Mouse (Mus musculus): Measurements from ENCODE around the gene Jkamp.
"Not testable (repeated sequence)": the region's sequence is repeated elsewhere in the genome, so short reads cannot be mapped to it uniquely, and the experiment has no call there.

Gene Jkamp

DNA sequence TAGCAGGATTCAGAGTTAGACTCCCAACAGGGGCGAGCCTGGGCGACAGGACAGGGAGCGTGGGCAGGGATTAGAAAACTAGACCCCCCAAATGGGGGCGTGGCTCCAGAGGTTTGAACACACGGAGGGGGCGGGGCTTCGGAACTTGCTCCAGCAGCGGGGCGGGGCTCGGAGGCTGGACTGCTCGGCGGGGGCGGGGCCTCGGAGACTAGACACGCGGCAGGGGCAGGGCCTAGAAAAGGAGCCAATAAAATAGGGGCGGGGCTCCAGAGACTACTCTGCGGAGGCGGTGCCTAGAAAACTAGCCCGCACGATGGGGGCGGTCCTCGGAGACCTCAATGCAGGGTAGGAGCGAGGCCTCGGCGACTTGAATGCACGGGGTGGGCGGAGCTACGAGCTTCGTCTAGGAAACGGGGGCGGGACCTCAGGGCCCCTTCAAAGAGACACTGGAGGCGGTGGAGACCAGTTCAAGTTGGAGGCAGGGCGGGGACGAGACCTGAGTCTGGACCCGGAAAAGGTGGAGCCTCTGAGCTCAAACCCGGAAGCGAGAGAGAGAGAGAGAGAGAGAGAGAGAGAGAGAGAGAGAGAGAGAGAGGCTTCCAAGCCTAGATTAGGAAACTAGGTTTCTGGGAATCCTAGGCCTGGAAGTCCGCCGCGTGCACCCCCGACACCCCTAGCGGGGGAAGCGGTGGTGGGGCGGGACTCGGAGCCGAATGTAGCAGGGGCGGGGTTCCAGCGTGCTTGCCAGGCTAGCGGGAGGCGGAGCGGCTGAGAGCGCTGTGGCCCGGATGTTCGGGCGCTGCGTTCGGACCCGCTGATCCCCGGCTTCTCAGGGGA, at the start of gene Jkamp, which contains the start of gene L3hypdh:
Jkamp (plus strand) TSS at position 261 of the 837 bp plus-strand sequence.
L3hypdh (minus strand) TSS at position 111 of the 837 bp plus-strand sequence.
- DNase-seq: peak; percentile 100

- DNase-seq: no peak
Observed at GRCm38 (mm10) chr12:72036097-72036661, 49.2 kb upstream of the Jkamp start.

DNA sequence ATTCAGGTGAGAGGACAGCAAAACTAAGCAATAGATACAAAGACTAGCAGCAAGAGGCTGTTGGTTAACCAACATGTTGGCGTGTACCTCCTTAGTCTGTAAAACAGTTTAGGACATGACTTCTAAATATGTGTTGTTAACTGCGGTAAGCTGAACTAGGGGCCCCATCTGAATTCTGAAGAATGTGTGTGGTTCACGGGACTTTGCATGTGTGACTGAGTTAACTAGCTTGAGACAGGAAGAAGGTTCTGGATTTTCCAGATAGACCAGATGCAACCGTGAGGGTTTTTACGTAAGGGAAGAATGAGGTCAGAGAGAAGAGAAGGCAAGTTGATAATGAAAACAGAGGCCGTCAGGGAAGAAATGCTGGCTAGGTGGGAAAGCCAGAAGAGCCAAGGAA, 48.3 kb upstream of the Jkamp start:
- no peak for DNase-seq

DNA sequence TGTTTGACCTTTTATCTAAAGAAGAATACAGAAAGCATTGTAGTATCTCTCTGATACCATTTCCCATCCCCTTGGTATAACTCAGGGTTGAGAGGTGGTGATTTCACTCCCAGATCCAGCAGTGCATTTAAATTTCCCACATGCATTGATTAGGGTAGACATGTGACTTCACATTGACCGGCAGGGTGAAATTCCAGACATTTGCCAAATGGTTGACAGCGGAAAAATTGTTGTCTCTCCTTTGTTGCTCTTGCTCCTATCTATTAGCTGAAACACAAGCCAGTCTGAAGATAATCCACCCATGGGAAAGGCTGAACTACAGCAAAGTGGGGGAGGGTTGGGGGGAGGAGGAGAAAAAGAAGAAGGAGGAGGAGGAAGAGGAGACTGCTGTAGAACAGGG, 46.5 kb upstream of the Jkamp start:
- no peak for DNase-seq

DNA sequence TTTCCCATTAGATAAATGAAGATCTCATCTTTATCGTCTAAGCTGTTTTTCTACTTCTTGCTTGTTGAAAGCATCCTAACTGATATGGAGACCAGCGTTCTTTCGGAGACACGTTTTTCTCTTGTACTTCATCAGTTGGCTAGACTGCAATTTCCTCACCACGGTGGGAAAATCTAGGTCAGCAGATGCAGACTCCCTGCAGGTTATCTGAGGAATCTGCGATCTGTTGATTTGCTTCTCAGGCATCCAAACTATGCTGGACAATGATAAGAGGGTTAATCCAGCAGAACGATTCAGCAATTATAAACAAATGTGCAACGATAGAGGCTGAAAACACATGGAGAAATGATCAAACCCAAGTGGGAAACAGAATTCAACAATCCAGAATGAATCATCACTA, 45.9 kb upstream of the Jkamp start:
- no peak for DNase-seq

- no peak for DNase-seq
Observed at GRCm38 (mm10) chr12:72041238-72041637, 44.2 kb upstream of the Jkamp start.

DNA sequence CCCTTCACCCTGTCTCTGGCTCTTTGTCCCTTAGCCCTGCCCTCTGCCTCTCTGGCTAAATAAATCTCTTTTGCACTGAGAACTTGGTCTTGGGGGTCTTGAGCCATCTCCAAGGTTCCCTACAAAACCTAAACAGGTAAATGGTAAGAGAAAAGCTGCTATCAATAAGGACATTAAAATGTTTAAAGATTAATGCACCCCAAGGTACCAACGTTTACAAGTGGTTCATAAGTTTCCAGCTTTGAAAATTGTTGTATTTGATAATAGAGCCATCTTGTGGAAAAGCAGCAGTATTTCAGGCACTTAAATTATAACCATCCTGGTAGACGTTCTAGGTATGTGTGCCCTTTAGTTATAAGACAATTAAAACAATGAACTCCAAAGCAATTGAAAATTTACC, 37.9 kb upstream of the Jkamp start:
- no peak for DNase-seq

- DNase-seq: not testable (repeated sequence)
Observed at GRCm38 (mm10) chr12:72050156-72050555, 35.2 kb upstream of the Jkamp start.

- DNase-seq: no peak
Observed at GRCm38 (mm10) chr12:72050821-72051220, 34.6 kb upstream of the Jkamp start.

GRCm38 (mm10) chr12:72052571-72052970, 32.8 kb upstream of the Jkamp start:
- DNase-seq: no peak

GRCm38 (mm10) chr12:72053303-72053702, 32.1 kb upstream of the Jkamp start:
- peak; percentile 53 for DNase-seq

GRCm38 (mm10) chr12:72053851-72054250, 31.5 kb upstream of the Jkamp start:
- DNase-seq: no peak

GRCm38 (mm10) chr12:72057780-72058179, 27.6 kb upstream of the Jkamp start:
- no peak for DNase-seq

DNA sequence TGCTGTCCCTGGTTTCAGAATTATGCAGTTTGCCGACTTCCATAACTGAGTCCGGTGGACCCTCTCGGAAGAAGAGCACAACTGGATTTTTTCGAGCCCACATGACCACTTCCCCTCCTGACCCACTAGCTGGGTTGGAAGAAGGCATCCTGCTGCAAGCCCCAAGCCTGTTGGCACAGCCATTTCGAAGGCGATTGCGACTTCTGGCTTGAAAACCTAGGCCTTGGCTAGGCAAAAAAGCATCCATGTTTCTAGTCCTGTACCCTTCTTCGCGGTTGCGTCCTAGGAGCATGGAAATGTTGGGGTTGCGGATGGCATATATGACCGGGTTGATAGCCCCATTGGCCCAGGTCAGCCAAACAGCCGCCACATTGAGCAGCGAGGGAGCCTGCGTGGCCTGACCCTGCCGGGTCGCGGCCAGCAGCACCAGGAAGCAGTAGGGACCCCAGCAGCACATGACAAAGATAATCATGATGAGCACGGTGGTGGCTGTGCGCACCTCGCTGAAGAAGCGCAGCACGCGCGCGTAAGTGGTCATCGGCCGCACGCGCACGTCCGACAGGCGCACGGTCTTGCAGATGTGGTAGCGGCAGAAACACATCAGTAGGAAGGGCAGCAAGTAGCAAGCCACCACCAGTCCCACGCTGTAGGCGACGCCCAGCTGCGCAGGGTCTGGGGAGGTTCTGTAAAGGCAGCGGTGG, 15.6 kb upstream of the Jkamp start:
- no peak for DNase-seq

- peak; percentile 84 for DNase-seq
Observed at GRCm38 (mm10) chr12:72070327-72071269, 14.8 kb upstream of the Jkamp start, which contains the start of gene Gpr135. Gene Gpr135 (minus strand): TSS chr12:72071125.

- no peak for DNase-seq
Observed at GRCm38 (mm10) chr12:72078248-72078647, 7.1 kb upstream of the Jkamp start.

GRCm38 (mm10) chr12:72081961-72082360, 3.4 kb upstream of the Jkamp start:
- no peak for DNase-seq

GRCm38 (mm10) chr12:72082370-72082769, 3.0 kb upstream of the Jkamp start:
- DNase-seq: no peak

DNA sequence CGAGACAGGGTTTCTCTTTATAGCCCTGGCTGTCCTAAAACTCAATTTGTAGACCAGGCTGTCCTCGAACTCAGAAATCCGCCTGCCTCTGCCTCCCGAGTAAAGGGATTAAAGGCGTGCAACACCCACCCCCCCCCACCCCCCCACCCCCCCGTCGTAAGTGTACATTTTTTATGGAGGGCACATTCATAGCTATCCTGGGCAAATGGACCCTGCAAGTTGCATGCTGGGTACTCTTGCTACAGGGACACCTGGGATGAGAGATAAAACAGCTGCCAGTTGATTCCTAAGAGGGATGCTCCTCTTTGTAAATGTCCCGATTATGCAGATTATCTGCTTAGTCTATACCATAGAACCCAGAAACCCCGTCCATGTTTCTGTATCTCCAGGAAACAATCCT, 2.1 kb upstream of the Jkamp start:
- no peak for DNase-seq

DNA sequence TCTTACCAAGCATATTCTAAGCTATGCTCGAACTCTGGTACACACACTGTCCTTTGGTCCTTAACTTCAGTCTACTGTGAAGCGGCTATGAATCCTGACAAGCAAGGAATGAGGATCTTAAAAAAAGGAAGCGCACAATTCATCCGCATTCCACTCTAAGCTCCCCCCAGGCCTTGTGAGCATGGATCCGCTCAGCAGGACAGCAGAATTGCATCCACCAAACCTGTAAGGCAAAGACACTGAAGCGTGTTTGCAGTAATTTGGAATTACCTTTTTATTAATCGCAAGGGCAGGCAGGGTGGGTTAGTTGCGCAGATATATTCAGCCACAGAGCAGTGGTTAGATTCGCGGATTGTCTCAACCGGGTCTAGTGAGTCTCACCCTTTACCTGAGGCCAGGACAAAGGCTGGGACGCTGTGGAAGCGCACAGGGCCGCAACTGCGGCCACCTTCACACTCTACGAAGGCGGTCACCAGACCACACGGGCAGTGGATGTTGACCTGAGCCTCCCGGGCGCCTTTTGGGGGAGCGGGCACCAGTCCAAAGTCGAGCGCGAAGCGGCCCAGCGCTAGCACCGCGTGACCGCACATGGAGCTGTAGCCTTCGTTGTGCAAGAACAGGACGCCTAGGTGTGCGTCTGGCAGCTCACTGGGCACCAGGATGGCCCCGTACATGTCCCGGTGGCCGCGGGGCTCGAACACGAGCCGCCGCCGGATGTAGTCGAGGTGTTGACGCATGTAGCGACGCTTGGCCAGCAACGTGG, 947 bp upstream of the Jkamp start:
- peak; percentile 5 for DNase-seq

GRCm38 (mm10) chr12:72085024-72085328, 413 bp upstream of the Jkamp start:
- DNase-seq: no peak
